Mouse (Mus musculus): ENCODE data around the gene Runx2.

Runx2 gene

DNA sequence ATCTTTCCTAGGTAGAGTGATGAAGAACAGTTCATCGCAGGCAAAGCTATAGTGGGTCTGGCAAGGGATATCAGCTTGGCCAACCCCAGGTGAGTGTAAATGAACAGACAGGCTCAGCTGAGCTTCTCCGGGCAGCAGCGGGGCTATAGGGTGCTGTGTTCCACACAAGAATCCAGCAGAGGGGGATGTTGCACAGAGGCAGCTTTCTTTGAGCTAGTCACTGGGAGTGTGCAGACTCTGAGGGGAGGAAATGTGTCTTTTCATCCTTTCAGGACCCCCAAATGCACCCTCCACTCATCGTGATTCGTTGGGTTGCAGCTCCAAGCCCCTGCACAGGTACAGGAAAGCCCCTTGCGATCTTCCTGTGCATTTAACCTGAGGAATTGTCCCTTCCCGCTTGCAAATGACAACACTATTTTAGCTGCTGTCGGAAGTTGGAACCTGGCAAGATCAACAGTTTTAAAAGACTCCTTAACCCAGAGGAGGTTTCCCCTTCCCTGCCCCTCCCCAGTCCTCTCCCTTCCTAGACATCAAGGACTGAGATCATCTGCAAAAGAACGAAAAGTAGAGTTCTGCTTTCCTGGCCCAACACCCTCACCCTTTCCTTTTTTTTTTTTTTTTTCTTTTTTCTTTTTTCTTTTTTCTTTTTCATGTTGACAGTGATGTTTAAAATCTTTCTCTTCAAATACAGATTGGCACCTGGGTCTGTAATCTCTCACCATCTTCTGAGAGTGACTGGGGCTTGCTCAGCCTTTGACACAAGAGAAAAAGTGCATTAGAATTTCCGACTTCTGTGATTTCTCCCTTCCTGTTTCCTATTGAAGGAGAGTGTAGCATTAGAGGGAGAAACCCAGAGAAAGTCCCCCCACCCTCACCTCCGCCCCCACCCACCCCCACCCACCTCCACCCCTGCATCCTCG lies 358.7 kb downstream of the Runx2 start:
- peak; percentile 64 for DNase-seq

DNA sequence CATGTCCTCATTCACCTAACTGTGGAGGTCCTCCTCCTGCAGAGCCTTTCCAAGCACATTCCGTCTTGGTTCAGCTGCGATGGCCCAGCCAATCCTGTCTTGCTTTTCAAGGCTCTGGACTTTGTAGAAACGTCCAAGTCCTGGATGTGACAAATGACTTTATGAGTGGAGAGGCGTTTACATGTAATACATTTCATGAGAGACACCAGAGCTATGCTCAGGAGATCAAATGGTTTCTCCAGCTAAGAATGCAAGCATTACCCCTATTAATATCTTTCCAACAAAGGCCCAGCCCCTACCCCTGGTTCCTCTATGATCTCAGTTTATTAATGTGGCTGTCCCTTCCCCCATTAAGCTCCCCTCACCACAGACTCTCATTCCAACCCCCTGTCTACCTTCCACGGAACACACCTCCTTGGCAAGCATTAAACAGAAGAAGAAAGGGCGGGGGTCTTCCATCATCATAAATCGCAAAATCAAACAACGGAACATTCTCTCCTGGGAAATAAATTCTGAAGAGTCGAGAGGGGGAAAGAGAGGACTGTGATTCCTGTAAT lies 364.6 kb downstream of the Runx2 start:
- no peak for DNase-seq
